Mouse (Mus musculus) heart, embryonic 12.5 days (tissue): ENCODE measurements around the gene Ccr2. TPM values are rescaled to one million over a fixed set of nuclear protein-coding genes. Genes with fewer than 3 reads are reported as not detected.

ENCODE experiments used
- polyA plus RNA-seq: library from polyadenylated mRNA; unstranded; fragments of >200 nt; fragmentation: Nextera tagmentation; extraction: Ambion mirVana; gene quantifications from 2 replicates; pipeline ENCODE4 v1.2.1, GENCODE M21; 2016

Ccr2 gene
- polyA plus RNA-seq, 1 experiment from 2014 or later: 0.24 TPM

Other genes with a start within 250 kb of the Ccr2 start
- not detected in 2 replicates for gene Xcr1, start 239.9 kb upstream of the Ccr2 start, polyA plus RNA-seq
- gene Ccr1, start 133.3 kb upstream of the Ccr2 start, polyA plus RNA-seq: 0.50 and 0.98 TPM in 2 replicates
- not detected in 2 replicates for gene Ccr1l1, start 123.5 kb upstream of the Ccr2 start, polyA plus RNA-seq
- gene Ccr3, start 80.0 kb upstream of the Ccr2 start, polyA plus RNA-seq: 0.05 and 0.13 TPM in 2 replicates
- 0.18 and 0.53 TPM in 2 replicates for gene Ccr5, start 19.6 kb downstream of the Ccr2 start, polyA plus RNA-seq
- gene 2010315B03Rik, start 210.7 kb downstream of the Ccr2 start, polyA plus RNA-seq: 6.9 and 7.3 TPM in 2 replicates